Mouse (Mus musculus) lung, postnatal 0 days (tissue): ENCODE results near the gene Matn4.

Source experiments
- CTCF ChIP-seq: IDR thresholded peaks from 2 replicates; pipeline ENCODE4 v1.5.1; 2016; ENCODE audit warnings: antibody characterized with exemption, mild to moderate bottlenecking
- EP300 ChIP-seq: IDR thresholded peaks from 2 replicates; pipeline ENCODE4 v1.6.1; 2016; ENCODE audit warnings: antibody characterized with exemption, mild to moderate bottlenecking, control low read depth

DNA sequence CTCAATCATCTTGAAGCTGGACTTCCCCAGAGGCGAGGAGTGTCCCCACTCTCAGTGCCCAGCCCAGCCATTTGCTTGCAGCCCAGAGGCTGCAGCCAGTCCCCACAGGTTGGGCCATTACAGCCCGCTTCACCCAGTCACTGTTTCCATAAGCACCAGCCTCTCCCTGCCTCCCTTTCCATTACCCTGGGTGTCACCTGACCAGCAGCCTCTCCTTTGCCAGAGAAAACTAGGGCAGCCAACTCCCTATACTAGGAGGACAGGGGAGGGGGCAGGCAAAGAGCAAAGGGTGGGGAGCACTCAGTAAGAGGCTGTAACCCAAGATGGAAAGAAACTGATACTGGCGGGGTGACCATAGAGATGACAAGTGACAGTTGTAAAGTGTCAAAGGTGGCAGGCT is 32.0 kb upstream of the Matn4 start:
- TF ChIP-seq EP300 = no peak
- TF ChIP-seq CTCF = no peak
